Mouse (Mus musculus) CD4-positive, CD25-positive, alpha-beta regulatory T cell, adult 4 months (primary cell): ENCODE measurements around the gene Wdr86. TPM values are rescaled to one million over a fixed set of nuclear protein-coding genes. Genes with fewer than 3 reads are reported as not detected.
A peak's percentile ranks its signal among the peaks of the same experiment; 100 is the strongest.
"Not testable (repeated sequence)": the region's sequence is repeated elsewhere in the genome, so short reads cannot be mapped to it uniquely, and the experiment has no call there.

Experiments
- ATAC-seq: one replicate; pipeline ENCODE4 v1.8.0; 2017
- polyA plus RNA-seq, 2 experiments: library from polyadenylated mRNA; unstranded; fragments of 100-300 nt; shearing (Covaris generic); gene quantifications; one replicate each; pipeline ENCODE4 v1.2.1; 2017

The Wdr86 gene
- polyA plus RNA-seq, 2 experiments from 2014 or later = 0.39 to 0.91 TPM

GRCm38 (mm10) chr5:24730986-24731385, 459 bp upstream of the Wdr86 start:
- no peak for ATAC-seq

DNA sequence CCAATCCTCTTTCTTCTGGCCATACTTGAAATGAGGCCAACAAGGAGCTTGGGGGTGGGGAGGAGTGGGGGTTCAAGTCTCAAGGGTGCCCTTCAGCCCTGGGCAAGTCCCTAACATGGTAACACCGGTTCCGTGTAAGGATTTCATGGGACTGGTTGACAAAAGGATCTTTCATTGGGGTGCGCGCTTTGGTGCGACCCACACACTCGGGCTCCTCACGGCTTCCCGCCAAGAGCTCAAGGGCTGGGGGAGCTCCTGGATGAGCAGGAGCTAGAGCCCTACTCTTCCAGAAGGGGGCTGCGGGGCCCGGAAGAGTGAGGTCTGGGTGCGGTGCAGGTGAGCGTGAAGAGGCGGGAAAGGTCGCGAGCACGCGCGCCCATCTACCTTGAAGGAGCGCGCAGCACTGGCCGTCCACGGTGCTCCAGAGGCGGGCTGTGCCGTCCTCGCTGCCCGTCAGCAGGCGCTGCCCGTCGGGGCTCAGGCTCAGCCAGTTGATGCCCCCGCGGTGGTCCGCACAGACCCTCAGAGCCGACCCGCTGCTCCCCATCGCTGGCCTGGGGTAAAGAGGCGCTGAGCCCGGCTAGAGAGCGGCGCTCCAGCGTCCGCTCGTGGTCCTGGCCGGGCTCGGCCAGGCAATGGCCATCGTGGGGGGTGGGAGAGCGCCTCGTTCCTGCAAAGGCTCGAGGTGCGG, 585 bp downstream of the Wdr86 start:
- ATAC-seq = no peak

- no peak for ATAC-seq
Observed at GRCm38 (mm10) chr5:24726901-24727836, 3.4 kb downstream of the Wdr86 start.

- no peak for ATAC-seq
Observed at GRCm38 (mm10) chr5:24725897-24726296, 4.6 kb downstream of the Wdr86 start.

DNA sequence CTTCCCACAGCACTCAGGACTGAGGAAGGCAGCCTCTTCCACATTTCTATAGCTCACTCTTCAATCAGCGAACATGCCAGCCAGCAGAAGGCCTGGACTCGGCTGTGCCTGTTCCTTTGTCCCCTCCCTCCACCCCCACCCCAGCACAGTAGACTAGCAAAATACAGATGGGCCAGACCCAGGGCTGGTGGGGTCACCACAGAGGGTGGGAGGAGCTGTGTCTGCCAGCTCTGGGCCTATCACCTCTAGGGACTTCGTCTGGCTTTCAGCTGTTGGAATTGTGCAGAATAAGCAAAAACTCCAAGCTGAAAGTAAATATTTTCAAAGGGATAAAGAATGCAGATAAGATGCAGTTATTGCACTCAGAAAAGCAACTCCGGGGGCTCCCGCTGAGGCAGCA, 5.7 kb downstream of the Wdr86 start:
- no peak for ATAC-seq

GRCm38 (mm10) chr5:24724270-24724634, 6.3 kb downstream of the Wdr86 start:
- ATAC-seq = no peak

DNA sequence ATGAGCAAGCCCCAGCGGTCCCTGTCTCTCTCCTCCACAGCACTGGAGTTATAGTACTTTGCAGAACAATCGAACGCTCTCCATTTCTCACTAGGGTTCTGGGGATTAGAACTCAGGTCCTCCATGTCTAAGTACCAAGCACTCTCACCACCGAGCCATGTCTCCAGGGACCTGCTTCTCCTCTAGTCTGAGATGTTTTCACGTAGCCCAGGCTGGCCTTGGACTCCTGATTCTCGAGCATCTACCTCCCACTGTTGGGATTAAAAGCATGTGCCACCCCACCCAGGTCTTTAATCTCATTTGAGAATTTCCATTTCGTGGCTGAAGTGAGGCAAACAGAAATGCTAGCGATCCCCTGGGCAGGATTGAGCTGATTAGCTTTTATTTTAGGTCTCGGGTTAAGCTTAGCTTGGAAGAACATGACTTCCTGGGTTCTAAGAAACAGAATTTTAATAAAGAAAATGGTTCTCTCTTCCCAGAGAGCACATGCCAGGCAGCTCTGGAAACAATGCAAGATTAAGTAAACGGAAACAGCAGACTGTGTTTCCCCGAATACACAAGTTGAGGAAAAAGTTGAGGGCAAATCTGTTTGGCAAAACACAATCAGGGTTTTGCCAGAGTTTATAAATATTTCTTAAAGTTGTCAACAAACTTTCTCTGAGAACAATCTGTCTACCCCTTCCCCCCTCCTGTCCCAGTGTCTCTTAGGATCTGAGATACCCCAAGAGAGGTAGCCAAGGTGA, 6.8 kb downstream of the Wdr86 start:
- no peak for ATAC-seq

DNA sequence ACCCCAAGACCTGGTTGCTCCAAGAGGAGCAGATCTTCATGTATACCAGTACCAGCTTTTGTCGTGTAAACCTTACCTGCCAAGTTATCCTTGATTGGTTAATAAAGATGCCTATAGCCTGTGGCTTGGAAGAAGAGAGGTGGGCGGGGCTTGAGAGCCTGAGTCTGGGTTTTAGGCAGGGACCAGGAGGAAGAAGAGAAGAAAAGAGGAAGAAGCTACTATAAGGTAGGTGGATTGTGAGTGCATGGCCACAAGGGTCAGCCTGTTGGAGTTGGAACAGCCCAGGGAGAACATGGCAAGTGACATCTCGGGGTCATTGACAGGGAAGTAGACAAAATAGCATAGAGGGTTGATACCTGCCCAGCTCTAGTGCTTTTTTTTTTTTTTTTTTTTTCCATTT, 10.7 kb downstream of the Wdr86 start:
- ATAC-seq = no peak

DNA sequence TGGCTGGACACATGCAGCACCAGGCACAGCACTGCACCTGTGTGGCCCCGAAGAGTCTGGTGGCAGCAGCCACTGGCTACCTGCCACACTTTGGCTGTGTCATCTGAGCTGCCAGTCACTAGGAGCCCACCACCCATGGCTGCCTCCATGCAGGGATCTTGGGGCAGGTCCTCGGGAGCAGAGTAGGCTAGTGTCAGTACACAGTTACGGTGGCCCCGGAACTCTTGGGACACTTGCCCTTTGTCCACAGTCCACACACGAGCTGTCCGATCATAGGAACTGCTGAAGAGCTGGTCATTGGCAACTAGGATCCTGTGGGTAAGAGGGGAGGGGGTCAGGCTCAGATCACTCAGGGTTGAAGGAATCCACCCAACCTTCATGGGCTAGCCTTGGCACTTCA, 12.5 kb downstream of the Wdr86 start:
- no peak for ATAC-seq

- no peak for ATAC-seq
Observed at GRCm38 (mm10) chr5:24713987-24714386, 16.5 kb downstream of the Wdr86 start.

DNA sequence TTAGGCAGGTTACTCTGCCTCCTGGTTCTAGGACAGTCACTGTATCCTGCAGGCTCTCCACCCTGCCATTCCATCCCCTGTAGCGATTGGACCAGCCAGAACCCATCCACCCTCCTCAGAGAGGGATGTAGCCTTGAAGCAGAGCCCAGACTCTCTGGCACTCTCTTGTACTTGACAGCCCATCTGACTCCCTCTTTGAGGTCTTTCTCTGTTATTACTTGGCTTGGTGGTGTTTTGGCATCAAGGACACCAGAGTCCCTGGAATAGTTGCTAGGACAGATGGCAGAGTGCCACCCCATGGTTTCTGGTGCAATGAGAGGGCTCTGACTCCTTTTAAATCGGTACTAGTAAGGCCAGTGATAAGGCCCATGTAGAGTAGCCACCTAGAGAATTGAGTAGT, 17.3 kb downstream of the Wdr86 start:
- no peak for ATAC-seq

DNA sequence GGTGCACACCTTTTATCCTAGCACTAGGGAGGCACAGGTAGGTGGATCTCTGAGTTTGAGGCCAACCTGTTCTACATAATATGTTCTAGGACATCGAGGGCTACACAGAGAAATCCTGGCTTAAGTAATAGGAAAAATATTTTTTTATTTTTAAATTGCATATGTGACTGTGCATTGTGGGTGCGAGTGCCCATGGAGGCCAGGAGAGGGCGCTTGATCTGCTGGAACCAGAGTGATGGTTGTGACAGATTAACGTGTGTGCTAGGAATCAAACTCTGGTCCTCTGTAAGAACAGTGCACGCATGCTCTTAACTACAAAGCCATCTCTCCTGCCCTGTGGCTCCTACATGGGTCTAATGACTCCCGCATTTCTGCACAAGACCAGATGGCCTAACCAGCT, 18.9 kb downstream of the Wdr86 start:
- no peak for ATAC-seq

GRCm38 (mm10) chr5:24709962-24710361, 20.6 kb downstream of the Wdr86 start:
- no peak for ATAC-seq

DNA sequence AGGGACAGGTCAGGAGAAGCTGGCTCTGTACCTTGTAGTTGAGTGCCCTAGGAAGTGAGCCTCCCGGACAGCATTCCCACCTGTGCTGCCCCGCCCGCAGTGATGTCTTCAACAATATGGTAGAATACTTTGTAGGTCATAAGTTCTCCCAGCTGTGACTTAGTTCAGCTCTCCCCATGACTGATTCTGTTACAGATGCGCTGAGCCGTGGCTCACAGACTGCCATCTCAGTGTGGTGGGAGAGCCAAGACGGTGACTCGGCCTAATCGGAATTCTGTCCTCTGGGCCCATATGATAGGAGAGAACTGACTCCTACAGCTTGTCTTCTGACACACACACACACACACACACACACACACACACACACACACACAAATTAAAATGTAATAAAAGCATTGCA, 25.9 kb downstream of the Wdr86 start:
- no peak for ATAC-seq

- ATAC-seq = no peak
Observed at GRCm38 (mm10) chr5:24701271-24701670, 29.3 kb downstream of the Wdr86 start.

- no peak for ATAC-seq
Observed at GRCm38 (mm10) chr5:24696704-24697103, 33.8 kb downstream of the Wdr86 start.

- no peak for ATAC-seq
Observed at GRCm38 (mm10) chr5:24687696-24688095, 42.8 kb downstream of the Wdr86 start.

GRCm38 (mm10) chr5:24686671-24687420, 43.7 kb downstream of the Wdr86 start:
- not testable (repeated sequence) for ATAC-seq

DNA sequence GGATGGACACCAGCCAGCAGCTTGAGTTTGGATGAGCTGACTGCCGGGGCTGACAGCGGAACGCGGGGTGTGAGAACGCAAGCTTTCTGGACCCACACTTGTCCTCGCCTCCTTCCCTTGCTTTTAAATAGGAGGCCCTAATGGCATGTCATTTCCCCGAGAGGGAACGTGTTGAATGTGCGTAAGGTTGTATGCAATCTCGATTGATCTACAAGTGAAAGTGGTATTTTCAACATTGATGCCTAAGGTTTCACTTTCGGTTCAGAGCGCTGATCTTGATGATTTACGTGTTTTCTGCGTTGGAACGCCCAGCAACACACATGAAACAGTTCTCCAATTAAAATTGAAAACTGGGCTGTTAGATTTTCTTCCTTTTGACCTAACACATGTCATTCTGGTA, 44.4 kb downstream of the Wdr86 start:
- peak; percentile 51 for ATAC-seq

GRCm38 (mm10) chr5:24685366-24686093, 45.0 kb downstream of the Wdr86 start, which contains the start of gene Nub1:
TSS of gene Nub1 (plus strand) at chr5:24685532.
- ATAC-seq = peak; percentile 79

DNA sequence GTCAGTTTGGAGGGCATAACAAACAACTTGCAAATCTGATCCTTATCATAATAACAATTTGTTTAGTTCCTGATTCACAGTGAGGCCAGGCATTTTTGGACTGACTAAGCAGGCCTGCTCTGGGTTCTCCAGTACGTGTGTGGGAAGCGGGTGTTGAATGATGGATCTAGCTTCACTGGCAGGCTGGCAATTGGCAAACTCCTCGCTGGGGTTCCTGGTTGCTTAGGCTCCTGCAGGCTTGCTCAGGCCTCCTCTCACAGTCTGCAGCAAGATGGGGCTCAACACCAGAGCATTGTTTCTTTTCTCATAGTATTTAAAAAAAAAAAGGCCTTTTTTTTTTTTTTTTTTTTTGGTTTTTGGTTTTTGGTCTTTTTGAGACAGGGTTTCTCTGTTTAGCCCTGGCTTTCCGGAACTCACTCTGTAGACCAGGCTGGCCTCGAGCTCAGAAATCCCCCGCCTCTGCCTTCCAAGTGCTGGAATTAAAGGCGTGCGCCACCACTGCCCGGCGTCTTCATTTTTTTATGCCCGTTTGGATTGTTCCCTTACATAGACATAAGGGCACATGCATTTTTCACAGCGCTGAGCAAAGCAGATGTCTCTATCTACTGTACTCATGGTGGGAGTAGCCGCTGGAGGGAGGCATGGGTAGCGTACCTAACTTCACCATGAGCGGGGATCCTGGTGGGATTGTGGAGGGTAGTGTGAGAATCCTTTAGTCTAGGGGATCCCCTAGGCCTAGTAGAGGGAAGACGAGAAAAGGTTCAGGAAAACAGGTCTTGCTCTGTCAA, 45.8 kb downstream of the Wdr86 start:
- ATAC-seq = peak; percentile 10
